Mouse (Mus musculus): ENCODE measurements around the gene Cdk5rap2. TPM values are rescaled to one million over a fixed set of nuclear protein-coding genes. Genes with fewer than 3 reads are reported as not detected.

The Cdk5rap2 gene
- total and polyA plus RNA-seq, 3 experiments, result 10.5 to 15.4 TPM; not detected in 1

DNA sequence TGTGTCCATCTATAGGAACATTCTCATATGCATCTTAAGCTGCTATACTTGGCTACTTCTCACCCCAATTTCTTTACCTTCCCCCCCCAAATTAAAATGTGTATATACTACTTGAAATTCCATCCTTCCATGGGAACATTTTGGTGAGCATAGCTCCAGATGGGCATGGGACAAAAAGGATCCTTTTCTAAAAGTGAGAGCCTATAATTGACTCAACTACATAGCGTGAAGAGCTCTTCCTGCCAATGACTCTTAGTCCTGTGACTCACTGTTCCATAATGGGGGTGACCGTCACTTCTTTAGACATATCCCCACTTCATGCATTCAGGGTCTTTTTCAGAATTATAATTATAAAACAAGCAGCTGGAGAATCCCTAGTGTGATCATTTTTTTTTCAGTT is 224.3 kb downstream of the Cdk5rap2 start:
- no peak for TF ChIP-seq SIN3A (IDR thresholded peaks at IDR 0.05; ENCODE audit: low read length)
- no peak for TF ChIP-seq NELFE (IDR thresholded peaks at IDR 0.05; ENCODE audit: low read depth, low read length)
- TF ChIP-seq MXI1 (IDR thresholded peaks at IDR 0.05; ENCODE audit: low read depth, low read length), result no peak
- no peak for TF ChIP-seq CHD2 (IDR thresholded peaks at IDR 0.05; ENCODE audit: low read length)
- no peak for TF ChIP-seq POLR2AphosphoS5 (IDR thresholded peaks at IDR 0.05; ENCODE audit: borderline replicate concordance, low read depth, low read length)
- no peak for TF ChIP-seq MAFK (IDR thresholded peaks at IDR 0.05; ENCODE audit: borderline replicate concordance, low read depth, low read length)
- TF ChIP-seq MYB (IDR thresholded peaks at IDR 0.05; ENCODE audit: low read depth, low read length), result no peak
- TF ChIP-seq JUND (IDR thresholded peaks at IDR 0.05; ENCODE audit: low read depth, low read length), result no peak
- no peak for TF ChIP-seq POLR2AphosphoS2 (IDR thresholded peaks at IDR 0.05; ENCODE audit: low read length)
- H3K9me3 ChIP-seq (replicated peaks; ENCODE audit: insufficient read depth, low read length), result no peaks in the 10 kb centered on the region
- no peak overlapping the region for H3K27ac ChIP-seq (ENCODE audit: control insufficient read depth, low read depth, low read length)
- H3K36me3 ChIP-seq (ENCODE audit: control insufficient read depth in 1 of 2, insufficient read depth in 2 of 2, low read length in 2 of 2), result no peaks in the 10 kb centered on the region
- H3K4me1 ChIP-seq (ENCODE audit: control insufficient read depth in 1 of 2, insufficient read depth in 2 of 2, low read length in 2 of 2), result no peaks in the 10 kb centered on the region
- no peak overlapping the region for H3K9ac ChIP-seq (ENCODE audit: control insufficient read depth, low read depth, low read length, poor library complexity, severe bottlenecking)
- no peaks in the 10 kb centered on the region for H3K79me2 ChIP-seq (ENCODE audit: control insufficient read depth, insufficient read depth, low read length, poor library complexity)
- no peaks in the 10 kb centered on the region for H3K27me3 ChIP-seq (ENCODE audit: control insufficient read depth in 1 of 2, insufficient read depth in 2 of 2, low read length in 2 of 2)
- H3K4me3 ChIP-seq (ENCODE audit: control insufficient read depth in 1 of 2, insufficient read depth in 1 of 2, low read depth in 2 of 2, low read length in 2 of 2), result no peak overlapping the region
- no peak for DNase-seq (ENCODE audit: low read depth, low spot score)

Other genes with a start within 250 kb of the Cdk5rap2 start
- 2.1 and 2.4 TPM in 2 replicates for gene Megf9, start 124.6 kb upstream of the Cdk5rap2 start, total RNA-seq (2012; rRNA removed)
- 1 to 10 TPM in 1 of 2 experiments, not detected in 1; 3.2 TPM for gene Megf9, start 124.6 kb upstream of the Cdk5rap2 start, polyA plus RNA-seq (2012; ENCODE audit: insufficient read depth in 1 of 2, insufficient read length in 2 of 2, low read depth in 1 of 2, low replicate concordance in 2 of 2, missing spikeins in 1 of 2)

Measured in MEL (cell line).